In the genomic region with DNA sequence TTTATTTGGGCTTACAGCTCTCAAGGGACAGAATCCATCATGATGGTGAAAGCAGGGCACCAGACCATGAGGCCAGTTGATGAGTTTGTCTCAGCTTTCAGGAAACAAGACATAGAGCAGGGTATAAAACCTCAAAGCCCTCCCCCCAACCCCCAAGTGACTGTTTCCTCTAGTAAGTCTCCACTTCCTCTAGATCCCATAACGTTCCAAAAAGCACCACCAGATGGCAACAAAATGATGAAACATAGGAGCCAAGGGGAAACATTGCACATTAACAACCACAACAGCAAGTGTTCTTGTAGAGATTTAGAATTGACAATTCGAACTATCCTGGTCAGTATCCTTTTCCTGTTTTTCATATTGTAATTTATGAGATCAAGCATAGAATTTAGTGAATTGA, we compare ENCODE assay signal across 9 mouse cellular contexts. TPM values are rescaled to one million over a fixed set of nuclear protein-coding genes. Genes with fewer than 3 reads are reported as not detected.
A peak's percentile ranks its signal among the peaks of the same experiment; 100 is the strongest.
DNase-seq lines count a peak whose midpoint lies in the region; ATAC-seq lines count a peak whose summit lies in the region.
"Had no signal": no experiment of that assay in that cellular context is flagged by ENCODE, and none has a peak within 500 bp of the region (broad histone marks: within the 10 kb centered on the region; RNA-seq: fewer than 3 reads in every experiment).

No protein-coding gene starts in this region.

- ATAC-seq in frontal cortex, adult (ENCODE audit: low TSS enrichment) = peak; percentile 96
- peak; percentile 42; the same call in 1 of the 2 replicates for ATAC-seq in midbrain, embryonic 11.5 days (ENCODE audit: low FRiP score)
- ATAC-seq in common myeloid progenitor, adult 5-6 weeks (replicated peaks; ENCODE audit: low read depth, poor library complexity, severe bottlenecking) = peak; percentile 92

- 33% methylated on average over 2 of the region's 2 CpGs for WGBS in midbrain, embryonic 11.5 days
- 47% methylated on average over 2 of the region's 2 CpGs for WGBS in midbrain, embryonic 10.5 days

- H3K27me3 ChIP-seq in midbrain, embryonic 11.5 days (ENCODE audit: control insufficient read depth, insufficient read depth, low read length) = no peaks in the 10 kb centered on the region
- no peaks in the 10 kb centered on the region for H3K27me3 ChIP-seq in midbrain, embryonic 10.5 days (ENCODE audit: low read depth, poor library complexity, severe bottlenecking)
- H3K27me3 ChIP-seq: megakaryocyte, embryonic 14.5 days had no signal

- DNase-seq in frontal cortex, postnatal 25 days (ENCODE audit: low spot score in 2 of 2) = no peak
- peak; percentile 90 for DNase-seq in midbrain, embryonic 11.5 days (ENCODE audit: low spot score, missing footprints)
- DNase-seq in midbrain, embryonic 10.5 days (ENCODE audit: low spot score) = no peak
- DNase-seq in lung, postnatal 36 days = peak; percentile 41
- DNase-seq in spleen, postnatal 14 days (ENCODE audit: low spot score in 2 of 2) = no peak
- DNase-seq in natural killer cell, adult 2 months (ENCODE audit: low spot score in 2 of 2) = no peak

- no peaks in the 10 kb centered on the region for H3K9me3 ChIP-seq in midbrain, embryonic 11.5 days (ENCODE audit: control insufficient read depth, low read length)
- no peaks in the 10 kb centered on the region for H3K9me3 ChIP-seq in midbrain, embryonic 10.5 days (replicated peaks)

- H3K36me3 ChIP-seq in midbrain, embryonic 11.5 days (ENCODE audit: control insufficient read depth, insufficient read depth, low read length) = peaks cover 3% of the 10 kb centered on the region; the same call in 1 of the 2 replicates
- peaks cover 36% of the 10 kb centered on the region for H3K36me3 ChIP-seq in midbrain, embryonic 10.5 days

- H3K9ac ChIP-seq in midbrain, embryonic 11.5 days (ENCODE audit: low read length) = no peak overlapping the region

- no peak overlapping the region for H3K4me3 ChIP-seq in midbrain, embryonic 11.5 days (ENCODE audit: low read depth, low read length)
- no peak overlapping the region for H3K4me3 ChIP-seq in midbrain, embryonic 10.5 days
- H3K4me3 ChIP-seq: megakaryocyte, embryonic 14.5 days had no signal

- no peaks in the 10 kb centered on the region for H3K4me1 ChIP-seq in midbrain, embryonic 11.5 days (ENCODE audit: control insufficient read depth, insufficient read depth, low read length)
- H3K4me1 ChIP-seq in midbrain, embryonic 10.5 days = no peaks in the 10 kb centered on the region

- no peak overlapping the region for H3K4me2 ChIP-seq in midbrain, embryonic 11.5 days

- no peak overlapping the region for H3K27ac ChIP-seq in midbrain, embryonic 11.5 days (ENCODE audit: low read depth, low read length)
- H3K27ac ChIP-seq in midbrain, embryonic 10.5 days (replicated peaks) = no peak overlapping the region

RNA-seq across cellular contexts. Expression of gene Gstcd, which starts 19.9 kb away (rescaled TPM):
- polyA plus RNA-seq in midbrain, embryonic 11.5 days (2014; fragmentation: Nextera tagmentation; extraction: Ambion mirVana) = 9.5 and 11.7 TPM in 2 replicates
- 8.0 and 8.3 TPM in 2 replicates for polyA plus RNA-seq in midbrain, embryonic 10.5 days (2016; fragmentation: Nextera tagmentation; extraction: Ambion mirVana)
- 19.1 and 21.4 TPM in 2 replicates for total RNA-seq in common myeloid progenitor, adult 5-6 weeks (2017)

RNA-seq across cellular contexts. Expression of gene Ints12, which starts 20.1 kb away (rescaled TPM):
- 28.4 and 30.1 TPM in 2 replicates for polyA plus RNA-seq in midbrain, embryonic 11.5 days (2014; fragmentation: Nextera tagmentation; extraction: Ambion mirVana)
- polyA plus RNA-seq in midbrain, embryonic 10.5 days (2016; fragmentation: Nextera tagmentation; extraction: Ambion mirVana) = 22.7 and 26.0 TPM in 2 replicates
- 14.4 and 14.8 TPM in 2 replicates for total RNA-seq in common myeloid progenitor, adult 5-6 weeks (2017)

Comparison
In these comparisons a context has a peak if more than half of its experiments do, and no peak if none do; other contexts are left out.
1. DNase-seq: peak in midbrain, embryonic 11.5 days (single experiment) and lung, postnatal 36 days (single experiment); none in frontal cortex, postnatal 25 days (0 of 2), midbrain, embryonic 10.5 days (single experiment), spleen, postnatal 14 days (0 of 2) and natural killer cell, adult 2 months (0 of 2).
2. ATAC-seq: peak in every context shown above with its lines; median percentile 96 in frontal cortex, adult; 92 in common myeloid progenitor, adult 5-6 weeks; 42 in midbrain, embryonic 11.5 days.